Comparison of ENCODE assay signal across 8 mouse cellular contexts in the genomic region with DNA sequence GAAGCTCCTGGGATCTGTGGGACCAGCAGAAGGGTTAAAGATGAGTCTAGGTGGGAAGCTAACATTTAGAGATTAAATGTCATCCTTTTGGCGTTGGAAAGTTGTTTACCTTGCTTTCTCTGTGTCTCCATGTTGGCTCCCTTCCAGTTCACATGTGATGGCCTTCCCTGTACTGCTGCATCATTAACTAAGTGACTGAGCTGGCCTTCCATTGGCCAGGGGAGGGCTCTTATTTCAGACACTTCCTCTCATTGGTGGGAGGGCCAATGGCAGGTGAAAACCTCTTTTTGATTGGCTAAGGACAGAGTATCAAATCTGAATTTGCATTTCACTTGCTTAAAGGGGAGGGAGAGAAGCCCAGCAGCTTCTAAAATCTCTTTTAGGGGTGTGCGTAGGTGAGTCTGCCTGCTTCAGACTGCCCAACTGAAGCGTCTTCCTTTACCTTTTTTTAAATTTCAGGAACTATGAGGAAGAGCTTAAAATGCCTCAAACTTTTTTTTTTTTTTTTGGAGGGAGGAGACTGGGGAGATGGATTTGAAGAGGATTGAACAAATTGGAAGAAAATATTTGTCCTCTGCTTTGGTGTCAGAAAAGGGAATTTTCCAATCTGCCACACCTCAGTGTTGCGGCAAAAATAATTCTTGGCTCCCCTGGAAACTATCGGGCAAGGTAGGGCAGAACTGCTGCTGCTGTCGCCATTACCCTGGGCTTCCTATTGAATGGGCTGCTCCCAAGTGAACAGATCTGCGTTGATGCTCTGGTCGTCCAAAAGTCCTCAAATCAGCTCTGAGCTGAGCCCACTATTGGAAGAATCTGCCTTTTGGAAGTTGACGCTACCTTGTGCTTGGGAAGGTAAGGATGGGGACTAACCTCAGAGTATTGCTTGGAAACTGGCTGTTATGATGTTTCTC.
DNase-seq lines count a peak whose midpoint lies in the region; ATAC-seq and TF ChIP-seq lines count a peak whose summit lies in the region.

No protein-coding gene starts in this region.

- H3K27me3 ChIP-seq in neural tube, embryonic 12.5 days (replicated peaks) = no peaks in the 10 kb centered on the region

- peak overlapping the region; percentile 98 for H3K27ac ChIP-seq in gastrocnemius, adult 2 months
- no peak overlapping the region for H3K27ac ChIP-seq in neural tube, embryonic 12.5 days

- DNase-seq in gastrocnemius, adult 2 months = peak; percentile 85
- DNase-seq in gastrocnemius, postnatal 10 days = no peak
- peak; percentile 81 for DNase-seq in adrenal gland, postnatal 14 days
- peak; percentile 99 for DNase-seq in kidney, adult 9 months
- DNase-seq in left cerebral cortex, postnatal 36 days (ENCODE audit: low spot score in 2 of 2) = peak; percentile 88 to 93
- DNase-seq in T-cell, adult 2 months (ENCODE audit: low spot score) = no peak

- H3K36me3 ChIP-seq in neural tube, embryonic 12.5 days = no peaks in the 10 kb centered on the region

- WGBS in neural tube, embryonic 12.5 days = 88% methylated on average over 9 of the region's 9 CpGs

- ATAC-seq in frontal cortex, adult (ENCODE audit: low TSS enrichment) = peak; percentile 72
- peak; percentile 72 for ATAC-seq in neural tube, embryonic 12.5 days (ENCODE audit: low FRiP score, low read depth)

- no peak overlapping the region for H3K4me2 ChIP-seq in neural tube, embryonic 12.5 days (replicated peaks)

- no peaks in the 10 kb centered on the region for H3K9me3 ChIP-seq in neural tube, embryonic 12.5 days

- no peak for TF ChIP-seq CTCF in gastrocnemius, adult 2 months (IDR thresholded peaks at IDR 0.05)

- H3K4me3 ChIP-seq in gastrocnemius, adult 2 months = peak overlapping the region; percentile 82
- no peak overlapping the region for H3K4me3 ChIP-seq in neural tube, embryonic 12.5 days

- intact Hi-C loops in gastrocnemius, adult 2 months (cut with DNase I) = loop anchor here (2.0 kb wide), 1 partner anchor 14 kb away; no protein-coding TSS in a partner anchor
- intact Hi-C loops in left cerebral cortex, postnatal 36 days (cut with DNase I) = no loop called here

- H3K4me1 ChIP-seq in neural tube, embryonic 12.5 days = no peaks in the 10 kb centered on the region

- no peak overlapping the region for H3K9ac ChIP-seq in neural tube, embryonic 12.5 days

Comparison
In these comparisons a context has a peak if more than half of its experiments do, and no peak if none do; other contexts are left out.
1. DNase-seq: peak in gastrocnemius, adult 2 months (single experiment), adrenal gland, postnatal 14 days (single experiment), kidney, adult 9 months (single experiment) and left cerebral cortex, postnatal 36 days (2 of 2); none in gastrocnemius, postnatal 10 days (single experiment) and T-cell, adult 2 months (single experiment).